Mouse (Mus musculus) lung, postnatal 25 days (tissue): ENCODE results near the gene Car11.
"Not testable (repeated sequence)": the region's sequence is repeated elsewhere in the genome, so short reads cannot be mapped to it uniquely, and the experiment has no call there.

ENCODE experiments used
- DNase-seq: peaks from one replicate; pipeline ENCODE4 v3.0.0; 2022; ENCODE audit warnings: low spot score

Gene Car11

GRCm38 (mm10) chr7:45699523-45700141 is at the start of gene Car11:
Gene Car11 (plus strand): TSS chr7:45699843.
- no peak for DNase-seq

GRCm38 (mm10) chr7:45650484-45650883 is 49.2 kb upstream of the Car11 start:
- DNase-seq = not testable (repeated sequence)

GRCm38 (mm10) chr7:45654424-45655047 is 45.1 kb upstream of the Car11 start:
- DNase-seq = no peak

GRCm38 (mm10) chr7:45660746-45661478 is 38.7 kb upstream of the Car11 start:
- no peak for DNase-seq

- DNase-seq = not testable (repeated sequence)
Observed at GRCm38 (mm10) chr7:45661702-45662101, 37.9 kb upstream of the Car11 start.

- no peak for DNase-seq
Observed at GRCm38 (mm10) chr7:45665303-45666138, 34.1 kb upstream of the Car11 start.

- DNase-seq = no peak
Observed at GRCm38 (mm10) chr7:45666161-45666560, 33.5 kb upstream of the Car11 start, which contains the start of gene Fut2. Gene Fut2 (minus strand): TSS chr7:45666394.

- no peak for DNase-seq
Observed at GRCm38 (mm10) chr7:45667761-45668160, 31.9 kb upstream of the Car11 start.

GRCm38 (mm10) chr7:45668921-45669320 is 30.7 kb upstream of the Car11 start:
- DNase-seq = no peak

GRCm38 (mm10) chr7:45677627-45678295 is 21.9 kb upstream of the Car11 start:
- DNase-seq = no peak

- DNase-seq = no peak
Observed at GRCm38 (mm10) chr7:45678513-45678912, 21.1 kb upstream of the Car11 start.

- peak; percentile 75 for DNase-seq
Observed at GRCm38 (mm10) chr7:45679966-45680621, 19.5 kb upstream of the Car11 start.

GRCm38 (mm10) chr7:45681046-45681736 is 18.5 kb upstream of the Car11 start:
- peak; percentile 74 for DNase-seq

- peak; percentile 92 for DNase-seq
Observed at GRCm38 (mm10) chr7:45682144-45683126, 17.2 kb upstream of the Car11 start.

GRCm38 (mm10) chr7:45683396-45684050 is 16.1 kb upstream of the Car11 start, which contains the start of gene Ntn5:
Gene Ntn5 (plus strand): TSS chr7:45684022.
- no peak for DNase-seq

GRCm38 (mm10) chr7:45685811-45686210 is 13.8 kb upstream of the Car11 start:
- no peak for DNase-seq

GRCm38 (mm10) chr7:45686841-45687240 is 12.8 kb upstream of the Car11 start:
- DNase-seq = no peak

GRCm38 (mm10) chr7:45689099-45689498 is 10.5 kb upstream of the Car11 start:
- DNase-seq = no peak

GRCm38 (mm10) chr7:45689800-45690199 is 9.8 kb upstream of the Car11 start:
- no peak for DNase-seq
